Mouse (Mus musculus) common myeloid progenitor, adult 5-6 weeks (primary cell): ENCODE measurements at regions not wholly inside any gene's neighbourhood (a gene's known extent, or its start where the extent isn't known, plus 50 kb on each side); places are given as distances from the start of the nearest gene placed in this dataset.
A peak's percentile ranks its signal among the peaks of the same experiment; 100 is the strongest.
"Not testable (repeated sequence)": the region's sequence is repeated elsewhere in the genome, so short reads cannot be mapped to it uniquely, and the experiment has no call there.

Experiments used
- ATAC-seq: replicated peaks from 2 replicates; pipeline ENCODE4 v1.8.0; 2016; ENCODE audit warnings: low read depth, mild to moderate bottlenecking, moderate TSS enrichment, inconsistent platforms; ENCODE audit not compliant: poor library complexity, severe bottlenecking

DNA sequence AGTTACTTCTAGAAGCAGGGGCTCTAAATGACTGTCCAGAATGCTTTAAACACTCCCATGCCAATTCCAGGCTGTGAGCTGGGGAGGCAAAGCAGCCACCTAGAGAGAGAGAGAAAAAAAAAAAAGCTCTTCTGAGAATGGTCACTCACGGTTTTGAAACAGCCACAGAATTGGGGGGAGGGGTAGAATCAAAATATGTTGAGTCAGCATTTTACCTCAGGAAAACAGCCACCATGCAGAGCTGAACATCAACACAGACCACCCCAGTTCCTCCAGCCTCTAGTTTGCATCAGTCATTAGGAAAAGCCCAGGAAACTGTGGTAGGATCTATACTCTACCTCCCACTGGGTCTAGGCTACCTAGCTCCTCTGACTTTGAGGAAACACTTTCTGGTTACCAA, 124.1 kb upstream of the Gm5150 start:
- no peak for ATAC-seq

- ATAC-seq, result not testable (repeated sequence)
Observed at GRCm38 (mm10) chr3:16125346-16125915, 119.2 kb upstream of the Gm5150 start.

GRCm38 (mm10) chr3:16115944-16116343, 109.7 kb upstream of the Gm5150 start:
- no peak for ATAC-seq

DNA sequence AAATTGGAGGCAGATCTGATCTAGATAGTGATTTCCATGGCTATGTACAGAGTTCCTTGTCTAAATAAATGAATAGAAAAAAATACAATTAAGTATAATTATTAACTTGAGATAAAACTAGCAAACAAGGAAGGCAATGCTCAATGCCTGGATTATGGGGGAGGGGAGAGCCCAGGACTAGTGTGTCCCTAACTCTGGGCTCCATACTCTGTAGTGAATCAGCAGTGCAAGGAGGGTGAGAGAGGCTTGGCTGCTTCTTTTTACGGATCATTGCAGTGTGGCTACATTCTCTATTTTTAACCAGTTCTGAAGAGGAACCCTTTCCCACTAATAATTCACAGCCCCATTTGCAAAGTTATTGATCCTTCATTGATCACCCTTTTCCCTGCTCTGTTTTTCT, 101.3 kb upstream of the Gm5150 start:
- no peak for ATAC-seq

DNA sequence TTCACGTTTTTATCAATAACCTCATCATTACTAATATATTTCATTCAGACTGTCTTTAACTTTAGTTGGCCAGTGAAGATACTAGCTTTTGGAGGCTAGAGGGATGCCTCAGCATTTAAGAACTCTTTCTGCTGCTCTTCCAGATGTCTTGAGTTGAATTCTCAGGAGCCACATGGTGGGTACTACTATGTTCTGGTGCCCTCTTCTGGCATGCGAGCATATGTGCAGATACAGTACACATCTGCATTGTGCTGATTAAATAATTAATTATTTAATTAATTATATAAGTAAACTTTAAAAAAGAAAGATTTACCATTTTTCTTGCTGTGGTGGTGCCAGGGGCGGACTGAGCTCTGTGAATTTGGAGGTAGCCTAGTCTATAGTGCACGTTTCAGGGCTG, 98.8 kb upstream of the Gm5150 start:
- no peak for ATAC-seq

DNA sequence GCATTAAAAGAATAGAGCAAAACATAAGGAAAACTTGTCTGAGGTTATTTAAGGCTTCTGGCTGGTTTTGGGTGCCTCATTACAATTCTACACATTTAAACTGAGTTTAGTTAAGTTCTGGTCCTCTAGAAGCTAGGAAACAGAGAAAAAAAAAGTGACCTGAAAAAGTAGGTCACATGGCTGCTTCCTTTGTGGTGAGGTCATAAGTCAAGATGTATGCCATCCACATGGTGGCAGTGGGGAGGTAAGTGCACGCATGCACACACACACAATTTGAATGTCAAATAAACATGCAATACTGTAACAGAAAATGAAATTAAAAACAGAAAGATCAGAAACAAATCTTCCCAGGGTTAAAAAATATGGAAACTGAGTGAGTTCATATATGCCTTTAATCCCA, 96.9 kb upstream of the Gm5150 start:
- no peak for ATAC-seq

- ATAC-seq, result peak; percentile 92
Observed at GRCm38 (mm10) chr3:16086550-16086949, 80.3 kb upstream of the Gm5150 start.

DNA sequence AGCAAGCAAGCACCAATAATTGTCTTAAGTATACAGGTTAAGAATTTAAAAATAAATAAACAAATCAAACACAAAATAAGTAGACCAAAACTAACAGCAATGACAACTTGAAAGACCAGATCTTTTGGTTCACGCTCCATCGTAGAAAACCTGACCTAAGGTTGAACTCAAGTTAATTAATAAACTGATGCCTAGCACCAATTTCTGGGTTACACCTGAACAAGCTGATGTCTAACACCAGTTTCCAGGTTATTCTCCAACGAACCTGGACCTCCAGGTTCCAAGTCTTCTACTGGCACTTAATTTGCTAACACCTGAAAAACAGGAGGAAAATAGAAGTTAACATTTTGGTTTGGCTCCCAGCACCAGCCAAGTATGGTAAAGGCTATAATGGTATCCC, 79.1 kb upstream of the Gm5150 start:
- ATAC-seq, result no peak

DNA sequence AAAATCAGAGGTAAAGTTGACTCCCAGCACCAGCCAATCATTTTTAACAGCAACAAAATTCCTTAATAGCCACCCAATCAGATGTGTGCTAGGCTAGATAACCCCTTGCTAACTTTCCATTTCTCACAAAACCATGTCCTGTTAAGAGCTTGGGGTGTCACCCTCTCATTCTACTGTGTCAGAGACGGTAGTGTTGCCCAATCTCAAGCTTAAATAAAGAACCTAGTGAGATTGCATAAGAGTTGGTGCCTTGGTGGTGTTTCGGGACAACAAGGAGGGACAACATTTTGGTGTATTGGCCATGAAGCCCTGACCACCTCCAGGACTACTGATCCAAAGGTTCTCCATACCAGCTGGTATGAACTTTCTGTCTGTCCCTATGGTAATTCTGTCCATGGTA, 72.9 kb upstream of the Gm5150 start:
- no peak for ATAC-seq

DNA sequence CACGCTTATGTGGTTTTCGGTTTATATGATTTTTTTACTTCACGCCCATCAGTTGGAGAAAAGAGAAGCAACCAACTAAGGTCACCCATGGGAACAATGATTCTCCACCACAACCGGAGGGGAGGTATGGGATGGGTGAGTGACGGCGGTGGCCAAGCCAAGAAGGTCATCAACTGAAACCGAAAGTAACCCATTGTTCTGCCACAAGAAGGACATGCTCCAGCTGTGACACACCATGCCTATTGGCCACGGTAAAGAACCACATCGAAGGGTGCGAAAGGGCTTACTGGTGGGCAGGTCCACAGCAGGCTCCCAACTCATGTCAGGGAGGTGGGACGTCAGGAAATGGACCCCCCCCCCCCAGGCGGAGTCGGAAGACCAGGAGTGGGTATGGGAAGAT, 65.7 kb upstream of the Gm5150 start:
- no peak for ATAC-seq

DNA sequence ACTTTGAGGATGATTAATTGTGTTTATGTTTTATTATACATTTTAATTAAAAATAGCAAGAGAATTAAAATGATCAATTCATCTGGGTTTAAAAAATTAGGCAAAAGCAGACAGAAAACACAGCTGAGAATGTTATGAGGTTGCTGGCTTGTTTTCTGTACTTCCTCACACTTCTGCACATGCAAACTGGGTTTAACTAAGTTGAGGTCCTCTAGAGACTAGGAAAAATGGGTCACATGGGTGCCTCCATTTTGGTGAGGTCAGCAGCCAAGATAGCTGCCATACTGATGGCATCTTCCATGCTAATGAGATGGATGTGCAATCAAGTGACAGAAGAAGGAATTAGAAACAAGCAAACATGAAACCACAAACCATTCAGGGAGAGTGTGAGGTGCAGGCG, 64.7 kb upstream of the Gm5150 start:
- no peak for ATAC-seq

DNA sequence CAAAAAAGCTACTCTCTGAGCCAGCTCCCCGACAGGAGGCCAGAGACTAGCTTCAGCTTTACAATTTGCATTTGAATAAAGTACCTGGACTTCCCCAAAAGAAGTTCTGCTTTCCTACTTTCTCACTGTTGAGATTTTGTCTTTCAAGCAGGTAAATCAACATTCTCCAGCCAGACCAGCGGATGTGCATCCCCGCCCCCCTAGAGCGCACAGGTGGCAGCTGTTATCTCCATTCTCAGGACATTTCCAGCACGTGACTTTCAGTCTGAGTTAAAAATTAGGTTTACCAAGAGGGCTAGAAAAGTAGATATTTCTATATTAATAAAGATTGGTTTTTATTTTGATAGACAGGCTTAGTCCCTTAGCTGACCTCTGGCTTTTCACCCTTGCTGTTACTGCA, 51.5 kb upstream of the Gm5150 start:
- ATAC-seq, result not testable (repeated sequence)
